ENCODE assay signal across 11 mouse cellular contexts in the genomic region with DNA sequence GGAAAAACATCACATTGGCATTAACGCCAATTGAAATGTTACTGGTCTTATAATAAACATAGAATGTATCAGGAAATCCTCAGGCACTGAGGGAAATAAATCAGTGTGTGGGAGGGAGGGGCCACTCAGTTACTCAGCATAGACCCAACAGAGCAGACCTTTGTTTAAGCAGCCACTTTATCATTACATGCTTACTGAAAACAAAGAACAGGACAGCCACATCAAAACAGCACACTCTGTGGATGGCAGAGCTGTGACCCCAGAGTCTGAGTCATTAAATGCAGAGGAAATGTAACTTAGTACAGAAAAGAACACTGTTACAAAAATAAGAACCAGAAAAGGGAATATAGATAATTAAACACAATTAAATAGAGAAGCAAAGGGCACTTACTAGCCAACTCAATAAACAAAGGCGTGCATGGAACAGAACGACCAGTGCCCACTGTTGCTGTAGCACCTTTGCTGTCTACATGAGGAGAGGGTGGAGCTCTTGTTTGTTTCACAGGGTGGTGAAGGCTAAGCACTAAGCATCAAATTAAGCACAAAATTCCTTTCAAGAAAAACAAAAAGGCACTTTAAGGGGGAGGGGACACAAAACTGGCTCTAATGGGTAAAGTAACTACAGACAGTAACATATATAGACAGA. TPM values are rescaled to one million over a fixed set of nuclear protein-coding genes. Genes with fewer than 3 reads are reported as not detected.
DNase-seq lines count a peak whose midpoint lies in the region; ATAC-seq and TF ChIP-seq lines count a peak whose summit lies in the region.
"Had no signal": no experiment of that assay in that cellular context is flagged by ENCODE, and none has a peak within 500 bp of the region (broad histone marks: within the 10 kb centered on the region; RNA-seq: fewer than 3 reads in every experiment).

No protein-coding gene starts in this region.

- H3K27ac ChIP-seq in layer of hippocampus, adult 2 months: peak overlapping the region; percentile 8
- H3K27ac ChIP-seq in forebrain, embryonic 12.5 days: peak overlapping the region; percentile 54
- peak overlapping the region; percentile 15; the same call in 1 of the 2 replicates for H3K27ac ChIP-seq in intestine, embryonic 16.5 days (ENCODE audit: low read length)
- peak overlapping the region; percentile 81 for H3K27ac ChIP-seq in neural tube, embryonic 13.5 days (replicated peaks)

- peaks cover 16% of the 10 kb centered on the region for H3K4me1 ChIP-seq in forebrain, embryonic 12.5 days
- H3K4me1 ChIP-seq in intestine, embryonic 16.5 days (ENCODE audit: control insufficient read depth, insufficient read depth, low read length): peaks cover 16% of the 10 kb centered on the region
- H3K4me1 ChIP-seq in neural tube, embryonic 13.5 days (replicated peaks): peaks cover 19% of the 10 kb centered on the region

- no peaks in the 10 kb centered on the region for H3K27me3 ChIP-seq in forebrain, embryonic 12.5 days
- no peaks in the 10 kb centered on the region for H3K27me3 ChIP-seq in intestine, embryonic 16.5 days (replicated peaks; ENCODE audit: control insufficient read depth, insufficient read depth, low read length)
- no peaks in the 10 kb centered on the region for H3K27me3 ChIP-seq in neural tube, embryonic 13.5 days

- ATAC-seq in forebrain, embryonic 12.5 days (ENCODE audit: low FRiP score): peak; percentile 39; the same call in 1 of the 2 replicates
- peak; percentile 53 for ATAC-seq in intestine, embryonic 16.5 days
- ATAC-seq in neural tube, embryonic 13.5 days (ENCODE audit: low read depth): peak; percentile 80

- DNase-seq in layer of hippocampus, adult 2 months (ENCODE audit: low spot score in 2 of 2): no peak
- DNase-seq in layer of hippocampus, adult 9-11 months: no peak
- no peak for DNase-seq in frontal cortex, postnatal 10 days (ENCODE audit: low spot score in 2 of 2)
- DNase-seq in cerebellum, postnatal 14 days: no peak
- DNase-seq in layer of hippocampus, postnatal 14 days (ENCODE audit: low spot score in 2 of 2): no peak
- DNase-seq: kidney, postnatal 14 days had no signal

- no peak for TF ChIP-seq CTCF in layer of hippocampus, adult 2 months (conservative IDR thresholded peaks at IDR 0.05)

- H3K36me3 ChIP-seq in forebrain, embryonic 12.5 days (replicated peaks): no peaks in the 10 kb centered on the region
- no peaks in the 10 kb centered on the region for H3K36me3 ChIP-seq in intestine, embryonic 16.5 days (ENCODE audit: control insufficient read depth, insufficient read depth, low read length)
- no peaks in the 10 kb centered on the region for H3K36me3 ChIP-seq in neural tube, embryonic 13.5 days

- WGBS in forebrain, embryonic 12.5 days: 52% methylated on average over 3 of the region's 3 CpGs
- WGBS in intestine, embryonic 16.5 days: 36% methylated on average over 3 of the region's 3 CpGs
- 39% methylated on average over 3 of the region's 3 CpGs for WGBS in neural tube, embryonic 13.5 days

- H3K4me3 ChIP-seq in layer of hippocampus, adult 2 months: no peak overlapping the region
- H3K4me3 ChIP-seq in forebrain, embryonic 12.5 days (replicated peaks): no peak overlapping the region
- H3K4me3 ChIP-seq in intestine, embryonic 16.5 days (ENCODE audit: low read length): no peak overlapping the region
- H3K4me3 ChIP-seq in neural tube, embryonic 13.5 days: no peak overlapping the region
- H3K4me3 ChIP-seq: erythroblast, embryonic 14.5 days had no signal

- no peak overlapping the region for H3K9ac ChIP-seq in forebrain, embryonic 12.5 days
- no peak overlapping the region for H3K9ac ChIP-seq in intestine, embryonic 16.5 days (ENCODE audit: low read depth, low read length)
- H3K9ac ChIP-seq in neural tube, embryonic 13.5 days: peak overlapping the region; percentile 51; the same call in 1 of the 2 replicates

- H3K4me2 ChIP-seq in forebrain, embryonic 12.5 days: no peak overlapping the region
- no peak overlapping the region for H3K4me2 ChIP-seq in intestine, embryonic 16.5 days (ENCODE audit: low read depth, low read length)
- peak overlapping the region; percentile 30 for H3K4me2 ChIP-seq in neural tube, embryonic 13.5 days

- no peaks in the 10 kb centered on the region for H3K9me3 ChIP-seq in forebrain, embryonic 12.5 days
- no peaks in the 10 kb centered on the region for H3K9me3 ChIP-seq in intestine, embryonic 16.5 days (ENCODE audit: control insufficient read depth, low read length)
- no peaks in the 10 kb centered on the region for H3K9me3 ChIP-seq in neural tube, embryonic 13.5 days

RNA-seq across cellular contexts. Expression of a gene that starts 16.8 kb away (rescaled TPM):
- total RNA-seq in layer of hippocampus, adult 2 months (2021): 1 to 10 TPM; 6.7 to 6.9 TPM
- 1.4 and 1.6 TPM in 2 replicates for polyA plus RNA-seq in forebrain, embryonic 12.5 days (2016; fragmentation: Nextera tagmentation; extraction: Ambion mirVana)
- 0.97 and 1.1 TPM in 2 replicates for polyA plus RNA-seq in intestine, embryonic 16.5 days (2015; fragmentation: Nextera tagmentation; extraction: Ambion mirVana)
- polyA plus RNA-seq in neural tube, embryonic 13.5 days (2015; fragmentation: Nextera tagmentation; extraction: Ambion mirVana): 1.6 and 1.7 TPM in 2 replicates
- total RNA-seq in layer of hippocampus, postnatal 14 days (2021): 1 to 10 TPM; 5.6 to 7.2 TPM
- total RNA-seq: MEL had no signal
- polyA plus RNA-seq: erythroblast, embryonic 14.5 days had no signal

Comparison
In these comparisons a context has a peak if more than half of its experiments do, and no peak if none do; other contexts are left out.
1. H3K27ac ChIP-seq: peak in every context shown above with its lines; median percentile 81 in neural tube, embryonic 13.5 days; 54 in forebrain, embryonic 12.5 days; 15 in intestine, embryonic 16.5 days; 8 in layer of hippocampus, adult 2 months.